Mouse (Mus musculus) regulatory T cell (primary cell): Measurements from ENCODE around the gene Abhd15.

ENCODE experiments used
- in situ Hi-C: fragments of 300-600 bp; cut with MboI, MseI; formaldehyde crosslinking; loops from one replicate; pipeline ENCODE4 v1.15.1; 2025; ENCODE audit warnings: high pct_unique_total_duplicates

Abhd15 gene

DNA sequence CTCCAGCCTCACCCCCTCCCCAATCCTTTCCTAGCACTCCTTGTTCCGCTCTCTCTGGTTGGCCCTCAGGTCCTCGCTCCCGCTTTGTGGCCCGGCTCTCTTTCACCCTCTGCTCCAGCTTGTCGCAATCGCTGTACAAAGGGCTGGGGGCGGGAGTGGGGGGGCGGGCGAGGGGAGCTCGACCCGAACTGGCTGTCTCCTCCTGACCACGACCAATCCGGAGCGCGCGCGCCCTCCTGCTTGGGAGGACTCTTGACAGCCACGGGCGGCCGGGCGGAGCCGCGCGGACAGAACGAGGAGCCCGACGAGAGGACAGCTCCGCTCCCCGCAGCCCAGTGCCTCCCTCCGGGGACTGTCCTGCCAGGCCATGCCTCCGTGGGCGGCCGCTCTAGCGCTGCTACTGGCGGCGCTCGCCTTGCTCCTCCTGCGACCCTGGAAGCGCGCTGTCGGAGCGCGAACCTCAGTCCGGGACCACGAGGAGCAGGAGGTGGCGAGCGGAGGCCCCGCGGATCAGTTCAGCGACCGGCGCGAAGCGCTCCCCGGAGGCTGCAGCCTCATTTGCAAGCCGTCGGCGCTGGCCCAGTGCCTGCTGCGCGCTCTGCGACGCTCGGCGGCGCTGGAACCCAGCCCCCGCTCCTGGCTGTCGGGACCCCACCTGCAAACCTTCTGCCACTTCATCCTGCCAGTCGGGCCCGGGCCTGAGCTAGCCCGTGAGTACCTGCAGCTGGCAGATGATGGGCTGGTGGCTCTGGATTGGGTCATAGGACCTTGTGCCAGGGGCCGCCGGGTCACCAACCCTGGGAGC lies at the start of gene Abhd15:
TSS of gene Abhd15 (plus strand) at position 290 of the 805 bp plus-strand sequence.
- in situ Hi-C loops, result no loop called here

- in situ Hi-C loops, result loop anchor here (25.0 kb wide), 1 partner anchor 354 kb away; no protein-coding TSS in a partner anchor
Measured at GRCm38 (mm10) chr11:77466544-77466943, 48.4 kb upstream of the Abhd15 start.

DNA sequence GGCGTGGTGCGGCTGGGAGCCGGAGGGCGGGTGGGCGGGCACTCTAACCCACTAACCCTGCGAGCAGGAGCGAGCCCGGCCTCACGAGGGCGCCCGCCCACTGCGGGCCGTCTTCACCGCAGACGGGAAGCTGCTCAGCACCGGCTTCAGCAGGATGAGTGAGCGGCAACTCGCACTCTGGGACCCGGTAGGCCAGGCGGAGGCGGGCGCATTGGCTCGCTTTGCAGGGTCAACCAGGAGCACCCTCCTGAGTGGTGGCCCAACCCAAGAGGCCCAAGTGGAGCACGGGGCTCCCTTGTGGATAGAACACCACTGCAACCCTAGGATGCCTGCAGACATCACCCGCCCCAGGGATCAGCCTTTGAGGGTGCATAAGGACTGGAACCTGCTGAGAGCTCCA lies 47.8 kb upstream of the Abhd15 start:
- in situ Hi-C loops, result loop anchor here (25.0 kb wide), 1 partner anchor 355 kb away; no protein-coding TSS in a partner anchor

DNA sequence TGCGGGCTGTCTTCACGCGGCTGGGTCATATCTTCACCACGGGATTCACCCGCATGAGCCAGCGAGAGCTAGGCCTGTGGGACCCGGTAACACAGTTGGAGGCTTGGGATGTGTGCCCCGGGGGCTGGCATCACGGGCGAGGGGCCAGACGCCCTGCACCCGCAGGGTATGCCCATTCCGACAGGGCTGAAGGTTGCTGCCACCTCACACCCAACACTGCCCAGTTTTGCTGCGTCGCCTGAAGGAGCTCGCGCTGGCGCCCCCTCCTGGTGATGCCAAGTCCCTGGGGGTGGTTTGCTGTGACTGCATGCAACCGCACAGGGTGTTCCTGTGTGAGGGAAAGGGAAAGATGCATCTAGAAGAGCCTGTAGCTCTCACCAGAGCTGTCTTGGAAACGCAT lies 47.1 kb upstream of the Abhd15 start:
- in situ Hi-C loops, result loop anchor here (25.0 kb wide), 1 partner anchor 355 kb away; no protein-coding TSS in a partner anchor

GRCm38 (mm10) chr11:77468397-77468796 lies 46.5 kb upstream of the Abhd15 start:
- in situ Hi-C loops, result loop anchor here (25.0 kb wide), 1 partner anchor 356 kb away; no protein-coding TSS in a partner anchor

- in situ Hi-C loops, result loop anchor here (25.0 kb wide), 1 partner anchor 359 kb away; no protein-coding TSS in a partner anchor
Measured at GRCm38 (mm10) chr11:77471407-77471806, 43.5 kb upstream of the Abhd15 start.

GRCm38 (mm10) chr11:77472775-77473174 lies 42.1 kb upstream of the Abhd15 start:
- in situ Hi-C loops, result loop anchor here (25.0 kb wide), 1 partner anchor 360 kb away; no protein-coding TSS in a partner anchor

DNA sequence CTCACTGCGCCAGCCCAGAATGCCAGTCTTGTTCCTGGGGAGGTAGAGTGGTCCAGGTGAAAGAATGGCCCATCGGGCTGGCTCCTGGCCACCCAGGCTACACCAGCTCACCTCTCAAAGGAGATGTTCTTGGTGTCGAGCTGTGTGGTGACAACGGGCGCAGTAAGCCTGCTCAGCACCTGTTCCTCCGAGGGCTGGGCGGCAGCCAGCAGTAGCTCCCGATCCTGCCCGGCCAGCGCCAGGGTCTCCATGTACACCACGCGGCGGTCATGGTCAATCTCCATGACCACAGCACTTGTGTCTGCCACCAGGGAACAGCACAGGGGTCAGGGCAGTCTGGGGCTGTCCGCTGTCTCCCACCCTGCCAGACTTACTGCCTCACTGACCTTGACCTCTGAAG lies 38.7 kb upstream of the Abhd15 start:
- in situ Hi-C loops, result no loop called here

- in situ Hi-C loops, result no loop called here
Measured at GRCm38 (mm10) chr11:77476895-77477294, 38.0 kb upstream of the Abhd15 start.

DNA sequence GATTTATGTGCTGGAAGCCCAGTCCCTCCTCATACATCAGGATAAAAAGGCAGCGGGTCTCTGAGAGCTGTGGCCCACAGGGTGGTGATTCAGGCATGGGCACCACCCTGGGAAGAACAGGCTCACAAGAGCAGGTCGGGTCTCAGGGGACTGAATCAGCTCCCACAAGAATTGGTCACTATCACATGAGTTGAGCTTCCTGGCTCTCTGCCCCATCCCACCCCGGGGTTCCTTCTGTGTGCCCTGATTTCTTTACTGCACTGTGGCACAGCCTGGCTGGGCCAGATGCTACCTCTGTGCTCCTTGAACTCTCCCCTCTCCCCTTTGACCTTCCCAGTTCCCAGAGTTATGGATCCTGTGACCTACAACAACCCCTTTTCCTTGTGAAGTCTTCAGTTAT lies 31.9 kb upstream of the Abhd15 start:
- in situ Hi-C loops, result no loop called here

GRCm38 (mm10) chr11:77483510-77484255 lies 31.2 kb upstream of the Abhd15 start:
- in situ Hi-C loops, result no loop called here

DNA sequence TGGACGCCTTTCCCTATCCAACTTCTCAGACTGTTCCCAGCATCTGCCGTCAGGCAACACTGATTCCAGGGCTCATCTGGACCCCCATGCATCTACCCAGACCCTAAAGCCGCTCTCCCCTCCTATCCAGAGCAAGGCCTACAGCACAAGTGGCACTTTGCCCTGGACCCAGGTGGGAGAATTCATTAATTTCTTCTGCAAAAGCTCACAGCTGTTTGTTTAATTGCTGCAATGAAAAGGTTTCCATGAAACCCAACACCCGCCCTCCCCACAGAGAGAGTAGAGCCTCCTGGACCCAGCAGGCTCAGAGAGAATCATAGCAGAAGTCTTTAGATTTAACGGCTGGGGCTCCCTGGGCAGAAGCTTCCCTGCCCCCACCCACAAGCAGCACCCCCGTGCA lies 29.7 kb upstream of the Abhd15 start:
- in situ Hi-C loops, result no loop called here

DNA sequence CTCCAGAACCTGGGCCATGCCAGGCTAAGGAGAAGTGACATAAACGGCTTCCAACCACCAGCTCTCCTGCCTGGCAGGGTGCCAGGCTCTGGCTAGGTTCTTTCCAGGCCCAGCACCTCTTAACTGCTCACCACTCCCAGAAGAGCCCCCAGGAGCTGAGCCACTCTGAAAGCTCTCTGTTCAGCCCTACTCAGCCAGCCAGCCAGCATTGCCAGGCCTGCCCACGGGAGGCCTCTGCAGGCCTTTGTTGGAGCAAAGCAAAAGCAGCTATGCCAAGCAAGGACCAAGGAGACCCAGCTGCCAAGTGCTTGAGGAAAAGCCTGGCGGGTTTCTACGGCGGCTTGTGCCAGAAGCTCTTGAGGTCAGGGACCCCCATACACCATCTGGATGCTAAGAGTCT lies 28.1 kb upstream of the Abhd15 start:
- in situ Hi-C loops, result no loop called here

DNA sequence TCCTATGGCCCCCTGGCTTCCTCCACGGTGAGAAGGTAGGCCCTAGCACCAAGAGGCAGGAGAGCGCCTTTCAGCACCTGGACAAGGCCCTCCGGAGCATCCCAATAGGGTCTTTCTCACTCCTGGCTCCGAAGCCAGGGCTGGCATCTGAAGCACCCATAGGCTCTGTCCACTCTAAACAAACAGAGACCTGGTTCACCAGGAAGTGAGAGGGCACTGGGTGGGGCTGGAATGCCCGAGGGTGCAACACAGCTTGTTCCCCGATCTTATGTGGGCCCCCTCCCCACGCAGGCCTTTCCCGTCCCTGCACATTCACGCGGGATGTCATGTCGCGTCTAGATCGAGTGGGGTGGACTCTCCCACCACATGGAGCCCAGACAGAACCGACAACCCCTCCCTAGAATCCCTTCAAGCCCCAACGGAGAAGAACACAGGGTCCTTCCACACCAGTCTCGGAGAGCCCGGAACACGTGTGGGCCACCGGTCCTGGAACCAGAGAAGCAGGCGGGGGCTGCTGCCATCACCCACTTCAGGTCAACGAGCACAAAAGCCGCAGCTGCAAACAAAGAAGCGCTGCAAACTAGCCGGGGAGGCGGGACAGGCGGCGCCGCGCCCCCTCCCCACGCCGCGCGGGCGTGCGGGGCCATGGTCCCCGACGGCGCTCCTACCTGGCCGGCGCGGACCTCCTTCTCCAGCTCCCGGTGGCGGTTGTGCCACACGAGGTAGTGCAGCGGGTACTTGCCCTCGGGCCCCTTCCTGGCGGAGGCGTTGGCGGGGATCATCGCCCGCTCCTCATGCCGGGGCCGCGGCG lies 25.9 kb upstream of the Abhd15 start:
- in situ Hi-C loops, result no loop called here

DNA sequence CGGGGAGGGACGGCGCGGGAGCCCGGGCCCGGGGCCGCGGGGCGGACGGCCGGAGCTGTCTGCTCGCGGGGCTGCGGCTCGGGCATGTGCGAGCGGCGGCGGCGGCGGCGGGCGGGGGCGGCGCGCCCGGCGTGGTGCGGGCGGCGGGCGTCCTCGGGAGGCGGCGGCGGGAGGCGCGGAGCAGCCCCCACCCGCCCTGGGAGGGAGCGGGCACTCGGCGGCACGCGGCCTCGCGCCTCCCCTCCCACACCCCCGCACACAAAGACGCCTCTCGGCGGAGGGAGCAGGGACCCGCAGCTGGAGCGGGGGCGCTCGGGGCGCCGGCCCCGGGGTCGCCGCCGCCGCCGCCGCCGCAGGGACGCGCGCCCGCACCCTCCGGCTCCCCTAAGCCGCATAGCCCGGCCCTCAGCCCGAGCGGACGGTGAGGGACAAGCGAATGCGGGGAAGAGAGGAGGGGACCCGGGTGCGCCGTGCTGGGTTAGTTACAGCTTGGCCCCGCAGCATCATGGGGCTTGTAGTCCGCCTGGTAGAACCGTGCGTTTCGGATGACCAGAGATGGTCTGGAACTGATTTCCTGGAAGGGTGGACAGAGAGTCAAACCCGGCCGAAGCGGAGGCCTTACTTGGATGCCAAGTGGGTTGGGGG lies 25.2 kb upstream of the Abhd15 start, which contains the start of gene Ankrd13b:
TSS of gene Ankrd13b (minus strand) at position 88 of the 645 bp plus-strand sequence.
- in situ Hi-C loops, result loop anchor here (10.0 kb wide), 1 partner anchor 135 kb away; no protein-coding TSS in a partner anchor

GRCm38 (mm10) chr11:77490451-77490850 lies 24.5 kb upstream of the Abhd15 start:
- in situ Hi-C loops, result loop anchor here (10.0 kb wide), 1 partner anchor 134 kb away; no protein-coding TSS in a partner anchor

DNA sequence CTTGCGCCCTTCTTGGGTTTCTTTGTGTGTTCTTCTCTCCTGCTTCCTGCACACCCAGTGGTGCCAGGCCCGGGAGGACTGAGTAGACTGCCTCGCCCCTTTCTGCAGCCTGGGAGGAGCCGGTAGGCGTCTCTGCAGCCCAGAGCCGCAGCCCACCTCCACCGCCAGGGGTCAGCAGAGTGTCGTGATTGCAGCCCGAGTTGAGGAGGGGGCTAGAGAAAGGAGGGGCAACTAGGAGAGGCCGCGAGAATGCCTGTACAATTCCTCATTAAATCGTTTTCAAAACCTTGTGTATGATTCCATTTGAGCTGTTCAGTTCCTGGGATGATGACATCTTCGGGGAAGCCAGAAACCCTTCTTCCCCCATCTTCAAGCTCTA lies 23.8 kb upstream of the Abhd15 start:
- in situ Hi-C loops, result loop anchor here (10.0 kb wide), 1 partner anchor 134 kb away; no protein-coding TSS in a partner anchor

- in situ Hi-C loops, result loop anchor here (10.0 kb wide), 1 partner anchor 133 kb away; no protein-coding TSS in a partner anchor
Measured at GRCm38 (mm10) chr11:77491502-77492291, 23.2 kb upstream of the Abhd15 start.

GRCm38 (mm10) chr11:77492311-77492871 lies 22.5 kb upstream of the Abhd15 start:
- in situ Hi-C loops, result loop anchor here (10.0 kb wide), 1 partner anchor 132 kb away; no protein-coding TSS in a partner anchor
